ENCODE assay signal across 8 mouse cellular contexts in the genomic region with DNA sequence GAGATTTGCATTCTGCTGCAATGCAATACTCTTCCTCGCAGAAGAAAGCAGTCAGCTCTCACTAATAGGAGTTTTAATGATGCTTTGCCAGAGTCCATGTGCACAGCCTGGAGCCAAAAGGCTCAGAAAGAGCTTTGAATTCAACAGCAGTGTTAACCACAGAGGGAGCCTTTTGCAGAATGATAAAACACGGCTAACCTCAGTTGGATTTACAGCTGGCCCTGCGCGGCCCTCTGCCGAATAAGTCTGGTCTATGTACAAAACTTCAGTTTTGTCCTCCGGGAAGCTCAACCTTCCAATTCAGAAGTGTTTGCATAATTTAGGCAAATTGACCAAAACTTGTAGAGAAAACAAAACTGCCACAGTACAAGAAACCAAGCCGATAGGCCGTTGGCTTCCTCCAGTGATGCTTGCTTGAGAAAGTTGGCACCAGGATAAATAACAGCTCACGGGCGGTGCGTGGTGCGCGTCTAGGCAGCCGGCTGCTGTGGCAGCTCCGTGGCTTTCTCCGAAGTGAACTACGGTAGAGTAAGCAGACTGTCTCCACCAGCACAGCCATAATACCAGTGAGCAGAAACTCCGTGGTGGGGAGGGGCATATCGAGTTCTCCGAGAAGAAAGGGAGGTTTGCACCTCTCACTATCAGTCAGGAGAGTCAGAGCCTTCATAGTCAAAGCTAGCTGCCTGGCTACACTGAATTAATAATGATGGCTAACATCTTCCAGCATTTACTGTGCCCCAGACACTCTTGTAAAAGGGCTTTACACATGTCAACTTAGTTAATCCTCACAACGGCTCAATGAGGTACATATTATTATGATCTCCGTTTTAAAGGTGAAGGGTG. TPM values are rescaled to one million over a fixed set of nuclear protein-coding genes. Genes with fewer than 3 reads are reported as not detected.
DNase-seq lines count a peak whose midpoint lies in the region; ATAC-seq and TF ChIP-seq lines count a peak whose summit lies in the region.

No protein-coding gene starts in this region.

- no peak overlapping the region for H3K27ac ChIP-seq in kidney, postnatal 0 days
- H3K27ac ChIP-seq in kidney, adult 2 months (ENCODE audit: insufficient read depth, low read depth, low read length), result no peak overlapping the region
- peak overlapping the region; percentile 86 for H3K27ac ChIP-seq in embryonic facial prominence, embryonic 10.5 days (replicated peaks)
- H3K27ac ChIP-seq in hindbrain, embryonic 10.5 days, result peak overlapping the region; percentile 93
- H3K27ac ChIP-seq in limb, embryonic 13.5 days, result peak overlapping the region; percentile 81
- peak overlapping the region; percentile 88 for H3K27ac ChIP-seq in neural tube, embryonic 13.5 days (replicated peaks)

- peak overlapping the region; percentile 51 for H3K4me2 ChIP-seq in kidney, postnatal 0 days (ENCODE audit: low read length)
- peak overlapping the region; percentile 64 for H3K4me2 ChIP-seq in limb, embryonic 13.5 days (replicated peaks)
- peak overlapping the region; percentile 50 for H3K4me2 ChIP-seq in neural tube, embryonic 13.5 days

- H3K27me3 ChIP-seq in kidney, postnatal 0 days (ENCODE audit: insufficient read depth, low read length), result no peaks in the 10 kb centered on the region
- peaks cover 6% of the 10 kb centered on the region for H3K27me3 ChIP-seq in kidney, adult 2 months (replicated peaks; ENCODE audit: control insufficient read depth, insufficient read depth, low read length)
- no peaks in the 10 kb centered on the region for H3K27me3 ChIP-seq in embryonic facial prominence, embryonic 10.5 days (replicated peaks; ENCODE audit: low read depth, poor library complexity, severe bottlenecking)
- no peaks in the 10 kb centered on the region for H3K27me3 ChIP-seq in hindbrain, embryonic 10.5 days (ENCODE audit: insufficient read depth, poor library complexity, severe bottlenecking)
- no peaks in the 10 kb centered on the region for H3K27me3 ChIP-seq in limb, embryonic 13.5 days
- H3K27me3 ChIP-seq in neural tube, embryonic 13.5 days, result no peaks in the 10 kb centered on the region

- no peak for TF ChIP-seq CTCF in kidney, postnatal 0 days (IDR thresholded peaks at IDR 0.05; ENCODE audit: low read depth)
- TF ChIP-seq CTCF in kidney, adult 2 months (conservative IDR thresholded peaks at IDR 0.05; ENCODE audit: insufficient read depth, insufficient read length, low read depth, low read length), result no peak

- no peaks in the 10 kb centered on the region for H3K9me3 ChIP-seq in kidney, postnatal 0 days (replicated peaks; ENCODE audit: low read length)
- H3K9me3 ChIP-seq in embryonic facial prominence, embryonic 10.5 days, result no peaks in the 10 kb centered on the region
- H3K9me3 ChIP-seq in hindbrain, embryonic 10.5 days, result no peaks in the 10 kb centered on the region
- H3K9me3 ChIP-seq in limb, embryonic 13.5 days, result no peaks in the 10 kb centered on the region
- H3K9me3 ChIP-seq in neural tube, embryonic 13.5 days, result no peaks in the 10 kb centered on the region

- H3K36me3 ChIP-seq in kidney, postnatal 0 days (ENCODE audit: insufficient read depth, low read length), result no peaks in the 10 kb centered on the region
- no peaks in the 10 kb centered on the region for H3K36me3 ChIP-seq in kidney, adult 2 months (ENCODE audit: control insufficient read depth, insufficient read depth, low read length)
- no peaks in the 10 kb centered on the region for H3K36me3 ChIP-seq in embryonic facial prominence, embryonic 10.5 days (replicated peaks)
- no peaks in the 10 kb centered on the region for H3K36me3 ChIP-seq in hindbrain, embryonic 10.5 days
- H3K36me3 ChIP-seq in limb, embryonic 13.5 days, result no peaks in the 10 kb centered on the region
- H3K36me3 ChIP-seq in neural tube, embryonic 13.5 days, result no peaks in the 10 kb centered on the region

- DNase-seq in kidney, postnatal 0 days (ENCODE audit: low spot score), result peak; percentile 56
- DNase-seq in kidney, adult 2 months, result no peak
- DNase-seq in embryonic facial prominence, embryonic 10.5 days (ENCODE audit: low spot score), result peak; percentile 58
- DNase-seq in hindbrain, embryonic 10.5 days (ENCODE audit: low spot score), result peak; percentile 59
- DNase-seq in ovary, adult 18-20 months (ENCODE audit: low spot score), result no peak

- ATAC-seq in kidney, postnatal 0 days (replicated peaks; ENCODE audit: low FRiP score, low read depth), result 0 out of 2 replicates have a peak, but pooled peaks have one; percentile 18
- peak; percentile 58 for ATAC-seq in limb, embryonic 13.5 days (ENCODE audit: low FRiP score, low read depth)
- ATAC-seq in neural tube, embryonic 13.5 days (ENCODE audit: low read depth), result peak; percentile 63
- ATAC-seq in monocyte, adult 5-6 weeks (replicated peaks; ENCODE audit: insufficient number of reproducible peaks, low FRiP score, low TSS enrichment, poor library complexity, severe bottlenecking), result no peak

- 27% methylated on average over 22 of the region's 22 CpGs for WGBS in kidney, postnatal 0 days
- 31% methylated on average over 22 of the region's 22 CpGs for WGBS in kidney, adult 2 months
- 25% methylated on average over 22 of the region's 22 CpGs for WGBS in embryonic facial prominence, embryonic 10.5 days
- WGBS in hindbrain, embryonic 10.5 days, result 23% methylated on average over 22 of the region's 22 CpGs
- 7% methylated on average over 22 of the region's 22 CpGs for WGBS in limb, embryonic 13.5 days
- WGBS in neural tube, embryonic 13.5 days, result 5% methylated on average over 22 of the region's 22 CpGs

- H3K4me1 ChIP-seq in kidney, postnatal 0 days (replicated peaks; ENCODE audit: insufficient read depth, low read length), result peaks cover 10% of the 10 kb centered on the region; the same call in 1 of the 2 replicates
- H3K4me1 ChIP-seq in kidney, adult 2 months (ENCODE audit: control insufficient read depth, insufficient read depth, low read length), result peaks cover 8% of the 10 kb centered on the region; the same call in 1 of the 2 replicates
- H3K4me1 ChIP-seq in embryonic facial prominence, embryonic 10.5 days, result peaks cover 57% of the 10 kb centered on the region
- H3K4me1 ChIP-seq in hindbrain, embryonic 10.5 days (replicated peaks), result peaks cover 62% of the 10 kb centered on the region
- H3K4me1 ChIP-seq in limb, embryonic 13.5 days, result peaks cover 46% of the 10 kb centered on the region
- H3K4me1 ChIP-seq in neural tube, embryonic 13.5 days (replicated peaks), result peaks cover 49% of the 10 kb centered on the region

- H3K9ac ChIP-seq in kidney, postnatal 0 days (ENCODE audit: low read depth, low read length), result no peak overlapping the region
- H3K9ac ChIP-seq in limb, embryonic 13.5 days, result peak overlapping the region; percentile 58; the same call in 1 of the 2 replicates
- H3K9ac ChIP-seq in neural tube, embryonic 13.5 days, result peak overlapping the region; percentile 58; the same call in 1 of the 2 replicates

- TF ChIP-seq POLR2A in kidney, adult 2 months (IDR thresholded peaks at IDR 0.05; ENCODE audit: low read depth, low read length), result no peak

- no peak overlapping the region; the same call in 1 of the 2 replicates for H3K4me3 ChIP-seq in kidney, postnatal 0 days (replicated peaks; ENCODE audit: low read depth, low read length)
- no peak overlapping the region for H3K4me3 ChIP-seq in kidney, adult 2 months (ENCODE audit: insufficient read depth, low read depth, low read length)
- H3K4me3 ChIP-seq in embryonic facial prominence, embryonic 10.5 days, result peak overlapping the region; percentile 39
- H3K4me3 ChIP-seq in hindbrain, embryonic 10.5 days, result peak overlapping the region; percentile 32
- H3K4me3 ChIP-seq in limb, embryonic 13.5 days, result peak overlapping the region; percentile 31
- peak overlapping the region; percentile 13 for H3K4me3 ChIP-seq in neural tube, embryonic 13.5 days

RNA-seq across cellular contexts. Expression of gene Asb4, which starts 3.2 kb away (rescaled TPM):
- polyA plus RNA-seq in kidney, postnatal 0 days (2015; fragmentation: Nextera tagmentation; extraction: Ambion mirVana), result 9.4 and 9.7 TPM in 2 replicates
- 0.42 and 0.69 TPM in 2 replicates for polyA plus RNA-seq in kidney, adult 2 months (2012; rRNA removed)
- 69.0 and 70.1 TPM in 2 replicates for polyA plus RNA-seq in embryonic facial prominence, embryonic 10.5 days (2016; fragmentation: Nextera tagmentation; extraction: Ambion mirVana)
- 22.0 and 24.3 TPM in 2 replicates for polyA plus RNA-seq in hindbrain, embryonic 10.5 days (2016; fragmentation: Nextera tagmentation; extraction: Ambion mirVana)
- 61.3 and 66.4 TPM in 2 replicates for polyA plus RNA-seq in limb, embryonic 13.5 days (2015; fragmentation: Nextera tagmentation; extraction: Ambion mirVana)
- polyA plus RNA-seq in neural tube, embryonic 13.5 days (2015; fragmentation: Nextera tagmentation; extraction: Ambion mirVana), result 10.4 and 13.8 TPM in 2 replicates
- total RNA-seq in monocyte, adult 5-6 weeks (2017), result not detected in 3 replicates

Comparison
In these comparisons a context has a peak if more than half of its experiments do, and no peak if none do; other contexts are left out.
1. DNase-seq: peak in kidney, postnatal 0 days (single experiment), embryonic facial prominence, embryonic 10.5 days (single experiment) and hindbrain, embryonic 10.5 days (single experiment); none in kidney, adult 2 months (single experiment) and ovary, adult 18-20 months (single experiment).
2. H3K27ac ChIP-seq: peak in embryonic facial prominence, embryonic 10.5 days (single experiment), hindbrain, embryonic 10.5 days (single experiment), limb, embryonic 13.5 days (single experiment) and neural tube, embryonic 13.5 days (single experiment); none in kidney, postnatal 0 days (single experiment) and kidney, adult 2 months (single experiment).
3. H3K4me3 ChIP-seq: peak in embryonic facial prominence, embryonic 10.5 days (single experiment), hindbrain, embryonic 10.5 days (single experiment), limb, embryonic 13.5 days (single experiment) and neural tube, embryonic 13.5 days (single experiment); none in kidney, postnatal 0 days (single experiment) and kidney, adult 2 months (single experiment).
4. Peak in every context shown above with its lines, with median percentiles within 50 percentile points of each other: H3K4me2 ChIP-seq.